Mouse (Mus musculus): ENCODE data around the gene Prss30. TPM values are rescaled to one million over a fixed set of nuclear protein-coding genes. Genes with fewer than 3 reads are reported as not detected.
A peak's percentile ranks its signal among the peaks of the same experiment; 100 is the strongest.
"Not testable (repeated sequence)": the region's sequence is repeated elsewhere in the genome, so short reads cannot be mapped to it uniquely, and the experiment has no call there.

Gene Prss30
- polyA plus RNA-seq, 1 experiment from 2014 or later, result not detected

GRCm38 (mm10) chr17:23969231-23969630, 11.1 kb downstream of the Prss30 start:
- Histone ChIP-seq H3K4me1 (replicated peaks) (peaks cover 8% of the 10 kb centered on the region; the same call in 1 of the 2 replicates), H3K4me3 (no peak overlapping the region), H3K36me3 (no peaks in the 10 kb centered on the region), H3K9me3 (no peaks in the 10 kb centered on the region), H3K27ac (no peak overlapping the region), H3K27me3 (ENCODE audit: insufficient read depth, poor library complexity, severe bottlenecking) (no peaks in the 10 kb centered on the region)
- WGBS, result 6% methylated on average over 1 of the region's 1 CpGs
- DNase-seq (ENCODE audit: low spot score), result peak; percentile 73

GRCm38 (mm10) chr17:23968780-23969179, 11.6 kb downstream of the Prss30 start:
- Histone ChIP-seq H3K27me3 (ENCODE audit: insufficient read depth, poor library complexity, severe bottlenecking) (no peaks in the 10 kb centered on the region), H3K9me3 (no peaks in the 10 kb centered on the region), H3K27ac (no peak overlapping the region), H3K4me3 (no peak overlapping the region), H3K36me3 (no peaks in the 10 kb centered on the region), H3K4me1 (replicated peaks) (peaks cover 8% of the 10 kb centered on the region; the same call in 1 of the 2 replicates)
- DNase-seq (ENCODE audit: low spot score), result no peak
- 54% methylated on average over 2 of the region's 2 CpGs for WGBS

GRCm38 (mm10) chr17:23966658-23967401, 13.5 kb downstream of the Prss30 start:
- no peaks in the 10 kb centered on the region for H3K27me3 ChIP-seq (ENCODE audit: insufficient read depth, poor library complexity, severe bottlenecking)
- H3K36me3 ChIP-seq, result no peaks in the 10 kb centered on the region
- 87% methylated on average over 10 of the region's 10 CpGs for WGBS
- no peak for DNase-seq (ENCODE audit: low spot score)
- no peak overlapping the region for H3K27ac ChIP-seq
- peaks cover 8% of the 10 kb centered on the region; the same call in 1 of the 2 replicates for H3K4me1 ChIP-seq (replicated peaks)
- no peak overlapping the region for H3K4me3 ChIP-seq
- no peaks in the 10 kb centered on the region for H3K9me3 ChIP-seq

GRCm38 (mm10) chr17:23965805-23966425, 14.5 kb downstream of the Prss30 start:
- 26% methylated on average over 6 of the region's 6 CpGs for WGBS
- H3K4me3 ChIP-seq, result no peak overlapping the region
- H3K36me3 ChIP-seq, result no peaks in the 10 kb centered on the region
- no peaks in the 10 kb centered on the region for H3K27me3 ChIP-seq (ENCODE audit: insufficient read depth, poor library complexity, severe bottlenecking)
- H3K27ac ChIP-seq, result no peak overlapping the region
- H3K4me1 ChIP-seq (replicated peaks), result peaks cover 8% of the 10 kb centered on the region; the same call in 1 of the 2 replicates
- no peak for DNase-seq (ENCODE audit: low spot score)
- H3K9me3 ChIP-seq, result no peaks in the 10 kb centered on the region

- Histone ChIP-seq H3K9me3 (no peaks in the 10 kb centered on the region), H3K36me3 (no peaks in the 10 kb centered on the region), H3K4me1 (replicated peaks) (peaks cover 18% of the 10 kb centered on the region; the same call in 1 of the 2 replicates), H3K4me3 (no peak overlapping the region), H3K27me3 (ENCODE audit: insufficient read depth, poor library complexity, severe bottlenecking) (0 out of 2 replicates have a peak, but pooled peaks cover 5% of the 10 kb centered on the region), H3K27ac (no peak overlapping the region)
- no peak for DNase-seq (ENCODE audit: low spot score)
- 66% methylated on average over 4 of the region's 4 CpGs for WGBS
Measured at GRCm38 (mm10) chr17:23961573-23962122, 18.7 kb downstream of the Prss30 start.

GRCm38 (mm10) chr17:23960084-23960738, 20.2 kb downstream of the Prss30 start:
- Histone ChIP-seq H3K9me3 (no peaks in the 10 kb centered on the region), H3K4me3 (no peak overlapping the region), H3K36me3 (no peaks in the 10 kb centered on the region), H3K27me3 (ENCODE audit: insufficient read depth, poor library complexity, severe bottlenecking) (0 out of 2 replicates have a peak, but pooled peaks cover 5% of the 10 kb centered on the region), H3K27ac (peak overlapping the region; percentile 80), H3K4me1 (replicated peaks) (0 out of 2 replicates have a peak, but pooled peaks cover 10% of the 10 kb centered on the region)
- DNase-seq (ENCODE audit: low spot score), result peak; percentile 86
- 42% methylated on average over 3 of the region's 3 CpGs for WGBS

- no peak within 1 kb of the TSS for H3K4me3 ChIP-seq
- H3K36me3 ChIP-seq, result no peaks in the 10 kb centered on the region
- 0 out of 2 replicates have a peak, but pooled peaks cover 9% of the 10 kb centered on the region for H3K4me1 ChIP-seq (replicated peaks)
- WGBS, result 77% methylated on average over 5 of the region's 5 CpGs
- no peak for DNase-seq (ENCODE audit: low spot score)
- 0 out of 2 replicates have a peak, but pooled peaks cover 5% of the 10 kb centered on the region for H3K27me3 ChIP-seq (ENCODE audit: insufficient read depth, poor library complexity, severe bottlenecking)
- H3K27ac ChIP-seq, result no peak within 1 kb of the TSS
- H3K9me3 ChIP-seq, result no peaks in the 10 kb centered on the region
Measured at GRCm38 (mm10) chr17:23955174-23955573, 25.2 kb downstream of the Prss30 start, which contains the start of gene Sbpl. TSS of gene Sbpl (minus strand) at chr17:23955274.

- not testable (repeated sequence) for H3K4me3 ChIP-seq; H3K27me3 ChIP-seq (ENCODE audit: insufficient read depth, poor library complexity, severe bottlenecking); H3K4me1 ChIP-seq (replicated peaks); H3K9me3 ChIP-seq; H3K36me3 ChIP-seq; H3K27ac ChIP-seq; DNase-seq (ENCODE audit: low spot score)
- WGBS, result 66% methylated on average over 4 of the region's 4 CpGs
Measured at GRCm38 (mm10) chr17:23950828-23951227, 29.5 kb downstream of the Prss30 start.

GRCm38 (mm10) chr17:23949068-23949467, 31.3 kb downstream of the Prss30 start:
- no peak overlapping the region for H3K4me3 ChIP-seq
- H3K27ac ChIP-seq, result no peak overlapping the region
- no peaks in the 10 kb centered on the region for H3K4me1 ChIP-seq (replicated peaks)
- H3K36me3 ChIP-seq, result no peaks in the 10 kb centered on the region
- no peaks in the 10 kb centered on the region for H3K27me3 ChIP-seq (ENCODE audit: insufficient read depth, poor library complexity, severe bottlenecking)
- no peak for DNase-seq (ENCODE audit: low spot score)
- WGBS, result 84% methylated on average over 2 of the region's 2 CpGs
- no peaks in the 10 kb centered on the region for H3K9me3 ChIP-seq

- H3K36me3 ChIP-seq; H3K9me3 ChIP-seq; H3K27ac ChIP-seq; H3K4me1 ChIP-seq (replicated peaks); H3K4me3 ChIP-seq; H3K27me3 ChIP-seq (ENCODE audit: insufficient read depth, poor library complexity, severe bottlenecking); DNase-seq (ENCODE audit: low spot score): not testable (repeated sequence)
- WGBS, result 82% methylated on average over 4 of the region's 4 CpGs
Measured at GRCm38 (mm10) chr17:23947486-23947885, 32.9 kb downstream of the Prss30 start.

- no peaks in the 10 kb centered on the region for H3K27me3 ChIP-seq (ENCODE audit: insufficient read depth, poor library complexity, severe bottlenecking)
- DNase-seq (ENCODE audit: low spot score), result no peak
- H3K4me1 ChIP-seq (replicated peaks), result no peaks in the 10 kb centered on the region
- H3K36me3 ChIP-seq, result no peaks in the 10 kb centered on the region
- no peak within 1 kb of the TSS for H3K27ac ChIP-seq
- no peak within 1 kb of the TSS for H3K4me3 ChIP-seq
- H3K9me3 ChIP-seq, result no peaks in the 10 kb centered on the region
Measured at GRCm38 (mm10) chr17:23941372-23941771, 39.0 kb downstream of the Prss30 start, which contains the start of gene Sbp. TSS of gene Sbp (plus strand) at chr17:23941672.

GRCm38 (mm10) chr17:23931157-23931556, 49.2 kb downstream of the Prss30 start:
- Histone ChIP-seq H3K9me3 (no peaks in the 10 kb centered on the region), H3K4me3 (no peak overlapping the region), H3K27ac (no peak overlapping the region), H3K4me1 (replicated peaks) (no peaks in the 10 kb centered on the region), H3K27me3 (ENCODE audit: insufficient read depth, poor library complexity, severe bottlenecking) (no peaks in the 10 kb centered on the region), H3K36me3 (no peaks in the 10 kb centered on the region)
- DNase-seq (ENCODE audit: low spot score), result no peak
- WGBS, result 88% methylated on average over 5 of the region's 5 CpGs

All from hindbrain, embryonic 10.5 days (tissue).